Mouse (Mus musculus): ENCODE measurements around the gene Gpi1. TPM values are rescaled to one million over a fixed set of nuclear protein-coding genes. Genes with fewer than 3 reads are reported as not detected.

The Gpi1 gene
- polyA plus RNA-seq, 1 experiment from 2014 or later = 845 TPM

- ChIA-PET POLR2A (no interaction called here), CTCF (no interaction called here)
- H3K27me3 ChIP-seq = no peaks in the 10 kb centered on the region
- ATAC-seq (no peak), DNase-seq (ENCODE audit: low read depth, low spot score) (no peak)
- in situ Hi-C loops (cut with MboI; ENCODE audit: low pct_unique_long_range_greater_than_20kb) = no loop called here
- no peak for TF ChIP-seq CTCF (IDR thresholded peaks at IDR 0.05)
These were observed 2.9 kb upstream of the Gpi1 start for GRCm38 (mm10) chr7:34232785-34233725.

- no peak for DNase-seq (ENCODE audit: low read depth, low spot score)
- peak; percentile 42 for ATAC-seq
- in situ Hi-C loops (cut with MboI; ENCODE audit: low pct_unique_long_range_greater_than_20kb) = no loop called here
- H3K27me3 ChIP-seq = no peaks in the 10 kb centered on the region
- CTCF ChIA-PET = interaction anchor here (1.8 kb wide), 1 partner anchor 14 kb away, joined by 3 read pairs; no protein-coding TSS in a partner anchor
- POLR2A ChIA-PET = interaction anchor here (0.8 to 1.3 kb wide), 4 partner anchors 10 to 38 kb away, joined by 3 to 4 read pairs (median 3); no protein-coding TSS in a partner anchor
- no peak for TF ChIP-seq CTCF (IDR thresholded peaks at IDR 0.05)
These were observed 435 bp downstream of the Gpi1 start for GRCm38 (mm10) chr7:34229691-34230111.

- no peaks in the 10 kb centered on the region for H3K27me3 ChIP-seq
- DNase-seq (ENCODE audit: low read depth, low spot score) (no peak), ATAC-seq (no peak)
- TF ChIP-seq CTCF (IDR thresholded peaks at IDR 0.05) = no peak
- in situ Hi-C loops (cut with MboI; ENCODE audit: low pct_unique_long_range_greater_than_20kb) = no loop called here
- ChIA-PET POLR2A (interaction anchor here (0.9 to 1.3 kb wide), 2 partner anchors 13 to 16 kb away, joined by 3 read pairs; no protein-coding TSS in a partner anchor), CTCF (interaction anchor here (1.8 kb wide), 1 partner anchor 13 kb away, joined by 3 read pairs; no protein-coding TSS in a partner anchor)
These were observed 983 bp downstream of the Gpi1 start for GRCm38 (mm10) chr7:34229153-34229552.

GRCm38 (mm10) chr7:34228641-34229040, 1.5 kb downstream of the Gpi1 start:
- CTCF ChIA-PET = no interaction called here
- no peaks in the 10 kb centered on the region for H3K27me3 ChIP-seq
- in situ Hi-C loops (cut with MboI; ENCODE audit: low pct_unique_long_range_greater_than_20kb) = no loop called here
- no peak for DNase-seq (ENCODE audit: low read depth, low spot score)
- ATAC-seq = no peak
- POLR2A ChIA-PET = interaction anchor here (1.3 kb wide), 1 partner anchor 12 kb away, joined by 3 read pairs; no protein-coding TSS in a partner anchor
- TF ChIP-seq CTCF (IDR thresholded peaks at IDR 0.05) = no peak

- no peak for ATAC-seq
- POLR2A ChIA-PET = interaction anchor here (0.8 kb wide), 1 partner anchor 17 kb away, joined by 4 read pairs; no protein-coding TSS in a partner anchor
- TF ChIP-seq CTCF (IDR thresholded peaks at IDR 0.05) = no peak
- CTCF ChIA-PET = no interaction called here
- in situ Hi-C loops (cut with MboI; ENCODE audit: low pct_unique_long_range_greater_than_20kb) = no loop called here
- no peaks in the 10 kb centered on the region for H3K27me3 ChIP-seq
- DNase-seq (ENCODE audit: low read depth, low spot score) = no peak
These were observed 3.3 kb downstream of the Gpi1 start for GRCm38 (mm10) chr7:34226846-34227245.

GRCm38 (mm10) chr7:34226086-34226485, 4.0 kb downstream of the Gpi1 start:
- DNase-seq (ENCODE audit: low read depth, low spot score) (no peak), ATAC-seq (no peak)
- no peak for TF ChIP-seq CTCF (IDR thresholded peaks at IDR 0.05)
- in situ Hi-C loops (cut with MboI; ENCODE audit: low pct_unique_long_range_greater_than_20kb) = no loop called here
- H3K27me3 ChIP-seq = no peaks in the 10 kb centered on the region
- CTCF ChIA-PET = no interaction called here
- POLR2A ChIA-PET = no interaction called here

GRCm38 (mm10) chr7:34224308-34224707, 5.8 kb downstream of the Gpi1 start:
- no peaks in the 10 kb centered on the region for H3K27me3 ChIP-seq
- POLR2A ChIA-PET = no interaction called here
- CTCF ChIA-PET = no interaction called here
- no peak for TF ChIP-seq CTCF (IDR thresholded peaks at IDR 0.05)
- ATAC-seq (no peak), DNase-seq (ENCODE audit: low read depth, low spot score) (no peak)
- in situ Hi-C loops (cut with MboI; ENCODE audit: low pct_unique_long_range_greater_than_20kb) = no loop called here

GRCm38 (mm10) chr7:34222340-34222739, 7.8 kb downstream of the Gpi1 start:
- CTCF ChIA-PET = no interaction called here
- ATAC-seq (no peak), DNase-seq (ENCODE audit: low read depth, low spot score) (no peak)
- in situ Hi-C loops (cut with MboI; ENCODE audit: low pct_unique_long_range_greater_than_20kb) = no loop called here
- POLR2A ChIA-PET = interaction anchor here (1.5 kb wide), 1 partner anchor 9 kb away, joined by 4 read pairs; no protein-coding TSS in a partner anchor
- TF ChIP-seq CTCF (IDR thresholded peaks at IDR 0.05) = no peak
- H3K27me3 ChIP-seq = no peaks in the 10 kb centered on the region

- CTCF ChIA-PET = no interaction called here
- TF ChIP-seq CTCF (IDR thresholded peaks at IDR 0.05) = no peak
- DNase-seq (ENCODE audit: low read depth, low spot score) = no peak
- no peaks in the 10 kb centered on the region for H3K27me3 ChIP-seq
- no peak for ATAC-seq
- POLR2A ChIA-PET = interaction anchor here (1.5 kb wide), 1 partner anchor 8 kb away, joined by 4 read pairs; no protein-coding TSS in a partner anchor
- in situ Hi-C loops (cut with MboI; ENCODE audit: low pct_unique_long_range_greater_than_20kb) = no loop called here
These were observed 8.4 kb downstream of the Gpi1 start for GRCm38 (mm10) chr7:34221594-34222250.

GRCm38 (mm10) chr7:34218496-34218895, 11.6 kb downstream of the Gpi1 start:
- TF ChIP-seq CTCF (IDR thresholded peaks at IDR 0.05) = no peak
- no peak for DNase-seq (ENCODE audit: low read depth, low spot score)
- H3K27me3 ChIP-seq = no peaks in the 10 kb centered on the region
- POLR2A ChIA-PET = no interaction called here
- in situ Hi-C loops (cut with MboI; ENCODE audit: low pct_unique_long_range_greater_than_20kb) = no loop called here
- CTCF ChIA-PET = interaction anchor here (1.1 kb wide), 1 partner anchor 11 kb away, joined by 3 read pairs; no protein-coding TSS in a partner anchor
- no peak for ATAC-seq

Measured in Patski (cell line).